Mouse (Mus musculus) B cell, adult 2 months (primary cell): ENCODE data around the gene Ybx2.
"Not testable (repeated sequence)": the region's sequence is repeated elsewhere in the genome, so short reads cannot be mapped to it uniquely, and the experiment has no call there.

Experiments
- DNase-seq, 2 experiments: peaks; one replicate each; pipeline ENCODE4 v3.0.0; 2022

Gene Ybx2

DNA sequence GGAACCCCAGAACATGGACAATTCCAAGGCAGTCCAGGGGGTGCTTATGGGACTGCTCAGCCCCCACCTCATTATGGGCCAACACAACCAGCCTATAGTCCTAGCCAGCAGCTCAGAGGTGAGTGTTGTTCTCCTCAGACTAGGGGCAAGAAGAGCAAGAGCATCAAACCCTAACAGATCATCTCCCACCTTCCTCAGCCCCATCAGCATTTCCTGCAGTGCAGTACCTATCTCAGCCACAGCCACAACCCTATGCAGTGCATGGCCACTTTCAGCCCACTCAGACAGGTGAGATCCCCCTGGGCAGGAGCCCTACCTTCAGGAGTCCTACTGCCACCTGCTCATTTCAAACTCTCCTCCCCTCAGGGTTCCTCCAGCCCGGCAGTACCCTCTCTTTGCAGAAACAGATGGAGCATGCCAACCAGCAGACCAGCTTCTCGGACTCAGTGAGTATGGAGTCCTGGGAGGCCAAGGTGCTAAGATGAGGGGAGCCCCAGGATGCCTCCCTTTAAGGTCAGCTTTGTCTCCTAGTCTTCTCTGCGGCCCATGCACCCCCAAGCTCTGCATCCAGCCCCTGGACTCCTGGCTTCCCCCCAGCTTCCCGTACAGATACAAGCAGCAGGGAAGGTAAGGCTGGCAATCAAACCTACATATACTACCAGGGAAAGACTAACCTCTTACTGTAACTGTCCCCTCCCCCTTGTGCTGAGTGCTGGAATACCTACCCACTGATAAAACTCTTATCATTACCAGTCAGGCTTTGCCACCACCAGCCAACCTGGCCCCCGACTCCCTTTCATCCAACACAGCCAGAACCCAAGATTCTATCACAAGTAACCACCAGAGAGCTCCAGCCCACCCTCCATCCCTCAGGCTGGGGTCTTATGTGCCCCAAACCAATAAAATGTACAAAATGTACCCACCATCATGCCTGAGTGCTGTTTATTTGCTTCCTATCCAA is 19.6 kb upstream of the Ybx2 start:
- no peak for DNase-seq

DNA sequence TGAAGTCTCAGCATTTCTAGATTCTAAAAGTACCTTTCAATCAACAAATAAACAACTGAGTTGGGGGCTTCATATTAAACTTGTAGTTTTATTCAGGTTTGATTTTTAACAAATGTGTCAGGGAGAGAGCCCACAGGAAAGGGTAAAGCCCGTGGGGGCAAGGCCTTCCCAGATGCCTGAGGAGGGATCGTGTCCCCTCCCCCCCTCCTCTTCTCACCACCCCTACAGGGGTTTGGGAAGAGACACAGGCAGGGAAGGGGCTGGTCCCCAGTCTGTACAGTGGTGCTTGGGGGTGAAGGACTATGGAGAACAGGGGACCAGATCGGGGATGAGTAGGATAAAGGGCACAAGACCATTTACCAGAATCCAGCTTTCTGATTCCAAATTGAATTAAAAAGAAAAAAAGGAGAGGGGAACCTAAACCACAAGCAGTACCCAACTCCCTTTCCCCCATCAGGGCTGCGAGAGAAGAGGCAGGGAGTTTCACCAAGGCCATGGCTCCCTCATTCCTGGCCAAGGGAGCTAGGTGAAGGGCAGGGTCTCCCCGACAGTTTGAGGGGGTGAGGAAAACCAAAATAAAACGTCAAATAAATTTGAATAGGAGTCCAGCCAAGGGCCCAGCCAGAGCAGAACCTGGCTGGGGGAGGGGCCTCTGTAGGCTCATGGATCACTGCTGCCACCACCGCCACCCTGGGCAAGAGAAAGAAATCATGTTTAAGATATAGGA is 18.8 kb upstream of the Ybx2 start:
- DNase-seq = not testable (repeated sequence)

DNA sequence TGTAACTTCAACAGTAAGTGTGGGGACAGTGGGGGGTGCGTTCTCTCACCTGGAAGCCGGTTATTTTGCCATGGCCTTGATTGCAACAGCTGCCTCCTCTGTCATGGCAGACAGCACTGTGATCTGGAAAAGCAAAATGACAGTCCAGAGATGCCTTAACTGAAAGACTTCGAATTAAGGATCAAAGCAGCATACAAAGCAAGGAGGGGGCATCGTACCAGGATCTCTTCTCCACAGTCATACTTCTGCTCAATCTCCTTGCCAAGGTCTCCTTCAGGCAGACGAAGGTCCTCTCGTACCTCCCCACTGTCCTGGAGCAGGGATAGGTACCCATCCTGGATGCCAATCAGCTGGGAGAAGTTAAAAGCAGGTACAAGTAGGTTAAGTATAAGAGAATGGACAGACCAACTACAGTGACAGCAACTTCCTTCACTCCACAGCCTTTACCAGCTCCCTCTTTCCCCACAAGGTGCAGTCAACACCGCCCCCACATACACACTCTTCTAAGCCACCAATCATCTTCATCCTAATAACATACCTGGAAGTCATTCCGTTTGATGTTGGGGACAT is 18.1 kb upstream of the Ybx2 start:
- no peak for DNase-seq

DNA sequence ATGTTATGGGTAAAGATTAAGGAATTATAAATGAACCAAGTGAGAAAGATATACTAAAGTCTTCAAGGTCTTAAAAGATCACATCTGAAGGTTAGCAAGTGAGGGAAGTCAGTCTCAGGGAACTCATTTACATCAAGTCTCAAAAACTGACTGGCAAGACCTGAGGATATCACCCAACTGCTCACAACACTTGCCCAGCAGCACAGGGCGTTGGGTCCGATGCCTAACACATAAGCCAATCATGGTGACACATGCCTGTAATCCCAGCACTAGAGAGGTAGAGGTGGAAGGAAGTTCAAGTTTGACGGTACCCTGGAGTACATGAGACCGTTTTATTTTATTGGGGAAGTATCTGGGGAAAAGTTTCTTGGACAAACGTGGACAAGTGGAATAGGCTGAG is 17.5 kb upstream of the Ybx2 start:
- no peak for DNase-seq

DNA sequence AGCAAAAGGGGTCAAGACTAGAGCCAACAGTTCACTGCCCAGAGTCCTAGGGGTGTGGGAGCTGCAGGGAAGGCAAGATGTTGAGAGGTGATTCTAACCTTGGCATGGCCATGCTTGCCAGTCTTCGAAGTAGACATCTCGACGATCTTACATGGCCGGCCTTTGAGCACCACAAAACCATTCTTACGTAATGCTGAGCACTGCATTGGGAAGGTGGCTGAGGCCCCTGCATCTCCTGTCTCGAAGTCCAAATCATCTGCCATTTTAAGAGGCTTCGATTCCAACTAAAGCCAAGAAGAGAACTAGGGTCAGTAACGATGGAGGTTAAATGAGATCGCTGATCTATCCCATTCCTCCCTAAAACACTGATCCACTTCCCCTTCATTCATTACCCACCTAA is 16.5 kb upstream of the Ybx2 start:
- DNase-seq = no peak

DNA sequence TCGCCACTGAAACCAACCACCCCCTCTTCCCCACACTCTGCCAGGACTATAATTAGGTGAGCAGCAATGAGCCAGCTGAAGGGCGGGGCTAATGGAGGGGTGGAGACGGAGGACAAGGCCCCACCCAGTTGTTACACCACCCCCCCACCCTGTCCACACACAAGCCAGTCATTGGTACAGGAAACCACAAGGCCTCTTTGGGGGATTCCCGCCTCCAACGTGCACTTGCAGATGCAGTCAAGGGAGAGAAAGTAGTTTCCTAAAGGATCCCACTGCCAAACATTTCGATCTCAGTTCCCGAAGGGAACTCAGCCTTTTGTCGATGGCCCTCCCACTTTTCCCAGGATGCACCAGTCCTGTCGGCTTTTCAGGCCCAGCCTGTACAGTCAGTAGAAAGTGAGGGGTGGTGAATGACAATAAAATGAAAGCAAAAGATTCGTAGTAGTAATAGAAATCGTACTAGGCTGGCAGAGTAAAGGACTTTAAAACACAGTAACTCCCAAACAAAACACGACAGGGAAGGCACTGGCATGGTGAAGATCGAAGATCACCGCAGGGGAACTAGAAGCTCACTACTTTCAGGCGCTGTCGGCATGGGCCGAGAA is 15.8 kb upstream of the Ybx2 start:
- peak; percentile 92 to 94 for DNase-seq

DNA sequence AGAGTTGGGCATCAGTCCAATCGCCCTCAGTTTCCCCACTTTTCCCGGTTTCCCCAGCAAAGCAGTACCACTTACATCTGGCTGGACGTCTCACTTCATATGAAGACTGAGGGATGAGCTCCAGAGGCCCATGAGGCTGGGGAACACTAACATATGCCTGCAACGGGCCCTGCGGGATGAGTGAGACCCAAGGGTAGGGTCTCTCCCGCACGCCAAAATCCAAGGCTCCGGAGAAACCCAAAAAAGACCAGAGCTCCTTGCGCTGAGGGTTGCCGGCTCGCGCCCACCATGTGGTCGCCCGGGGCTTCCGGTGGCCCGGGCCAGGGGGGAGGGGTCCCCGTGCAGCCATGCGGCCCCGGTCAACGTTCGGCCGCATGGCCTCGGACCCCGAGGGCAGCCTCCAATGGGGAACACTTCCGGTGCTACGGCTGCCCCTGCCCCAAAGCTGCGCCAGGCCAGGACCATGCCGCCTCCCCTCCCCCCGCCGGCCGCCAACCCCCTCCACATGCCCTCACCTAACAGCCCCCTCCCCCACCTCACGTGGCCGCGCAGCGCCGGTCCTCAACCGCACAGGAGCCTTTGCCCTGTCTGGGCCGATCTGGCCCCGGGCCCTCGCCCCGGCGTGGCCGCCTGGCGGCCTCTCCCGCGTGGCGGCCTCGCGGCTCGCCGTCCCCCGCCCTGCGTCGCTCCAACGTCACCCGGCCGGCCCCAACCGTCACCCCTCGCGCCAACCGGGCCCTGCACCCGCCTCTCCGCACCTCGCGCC is 15.1 kb upstream of the Ybx2 start:
- DNase-seq = peak in 1 of 2 experiments; percentile 50

DNA sequence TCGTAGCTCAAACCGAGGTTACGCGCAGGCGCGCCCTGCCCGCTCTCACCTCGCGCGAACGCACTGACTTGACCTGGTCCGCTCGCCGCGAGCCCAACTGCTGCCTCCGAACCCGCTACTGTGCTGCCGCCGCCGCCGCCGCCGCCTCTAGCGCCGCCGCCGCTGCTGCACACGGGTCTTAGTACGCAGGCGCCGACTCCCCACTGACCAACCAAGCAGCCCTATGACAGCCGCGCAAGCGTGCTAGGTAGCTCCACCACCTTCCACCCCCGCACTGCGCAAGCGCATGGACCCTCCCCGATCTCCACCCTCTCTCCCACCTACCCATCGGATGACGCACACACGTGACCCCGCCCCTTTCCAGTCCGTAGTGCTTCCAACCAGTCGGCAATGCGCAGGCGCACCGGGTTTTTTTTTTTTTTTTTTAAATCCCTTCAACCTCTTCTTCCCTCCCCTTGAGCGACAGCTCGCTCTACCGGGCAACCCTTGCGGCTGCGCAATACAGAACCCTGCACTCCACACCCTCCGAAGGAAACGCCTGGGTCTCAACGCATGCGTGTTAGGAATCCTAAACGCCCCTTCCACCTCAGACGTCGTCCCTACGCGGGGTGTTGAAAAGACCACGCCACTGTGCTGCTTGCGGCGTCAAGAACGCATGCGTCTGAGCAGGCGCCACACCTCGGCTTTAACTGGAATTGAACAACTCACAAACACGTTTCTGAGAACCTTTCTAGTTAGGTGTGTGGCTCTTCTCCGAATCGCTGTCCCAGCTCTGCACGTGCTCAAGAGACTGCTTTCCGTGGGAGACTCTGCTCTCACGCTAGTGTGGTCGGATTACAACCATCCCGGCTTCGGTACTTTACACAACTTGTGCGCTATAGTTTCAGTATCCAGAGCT is 14.2 kb upstream of the Ybx2 start, which contains the start of gene Eif5a:
Gene Eif5a, minus strand, starts transcription at position 845 of the 898 bp plus-strand sequence.
- DNase-seq = peak; percentile 100

DNA sequence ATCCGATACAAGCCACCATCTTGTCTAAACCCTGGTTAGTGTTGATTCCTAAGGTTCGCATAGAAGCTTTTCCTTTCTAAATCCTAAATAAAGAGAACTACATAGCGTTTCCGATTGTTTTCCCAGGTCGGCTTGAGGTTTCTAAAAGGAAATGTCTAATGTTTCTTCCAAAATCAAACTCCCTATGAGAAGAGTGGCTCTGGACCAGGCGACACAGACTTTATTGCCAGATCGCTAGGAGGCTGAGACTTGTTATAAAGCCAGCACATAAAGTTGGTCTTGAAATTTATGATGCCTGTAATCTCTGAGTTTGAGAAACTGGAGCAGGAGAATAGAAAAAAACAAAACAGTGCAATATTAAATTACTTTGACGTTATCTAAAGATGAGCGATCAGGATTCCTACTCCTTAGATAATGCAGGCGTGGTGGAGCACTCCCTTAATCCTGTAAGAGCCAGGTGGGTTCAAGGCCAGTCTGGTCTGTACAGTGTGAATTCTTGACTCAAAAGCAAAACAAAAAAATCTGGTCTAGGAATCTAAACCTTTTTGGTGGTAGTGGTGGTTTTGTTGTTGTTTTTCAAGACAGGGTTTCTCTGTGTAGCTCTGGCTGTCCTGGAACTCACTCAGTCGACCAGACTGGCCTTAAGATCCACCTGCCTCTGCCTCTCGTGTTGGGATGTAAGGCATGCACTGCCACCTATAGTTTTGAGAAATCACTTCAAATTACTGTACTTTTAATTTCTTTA is 13.4 kb upstream of the Ybx2 start:
- no peak for DNase-seq

DNA sequence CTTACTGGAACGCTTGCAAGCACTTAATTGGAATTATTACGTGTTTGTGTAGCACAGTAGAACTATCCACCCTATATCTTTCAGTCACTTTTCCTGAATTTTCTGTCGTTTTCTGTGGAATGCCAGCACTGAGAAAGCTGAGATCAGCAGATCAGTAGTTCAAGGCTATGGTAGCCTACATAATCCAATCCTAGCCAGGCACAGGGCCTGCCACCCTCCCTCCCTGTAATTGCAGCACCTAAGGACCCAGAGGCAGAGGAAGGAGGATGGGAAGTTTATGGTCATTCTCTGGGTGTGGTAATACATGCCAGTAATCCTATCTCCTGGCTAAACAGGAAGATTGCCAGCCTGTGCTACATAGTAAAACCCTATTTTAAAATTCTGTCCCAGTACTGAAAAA is 12.8 kb upstream of the Ybx2 start:
- no peak for DNase-seq

DNA sequence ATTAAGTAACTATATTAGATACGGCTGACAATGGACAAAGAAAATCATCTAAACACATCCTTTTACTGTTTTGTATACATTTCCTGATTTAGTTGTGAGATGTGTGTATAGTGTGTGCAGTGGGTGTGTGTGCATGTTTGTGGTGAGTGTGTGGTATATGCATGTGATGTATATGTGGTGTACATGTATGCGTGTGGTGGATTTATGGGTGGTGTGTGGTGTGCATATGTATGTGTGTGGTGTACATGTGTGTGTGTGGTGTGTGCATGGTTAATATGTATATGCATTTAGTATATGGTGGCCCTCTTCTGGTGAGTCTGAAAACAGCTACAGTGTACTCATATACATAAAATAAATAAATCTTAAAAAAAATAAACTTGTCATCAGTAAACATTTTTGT is 8.1 kb upstream of the Ybx2 start:
- DNase-seq = no peak

DNA sequence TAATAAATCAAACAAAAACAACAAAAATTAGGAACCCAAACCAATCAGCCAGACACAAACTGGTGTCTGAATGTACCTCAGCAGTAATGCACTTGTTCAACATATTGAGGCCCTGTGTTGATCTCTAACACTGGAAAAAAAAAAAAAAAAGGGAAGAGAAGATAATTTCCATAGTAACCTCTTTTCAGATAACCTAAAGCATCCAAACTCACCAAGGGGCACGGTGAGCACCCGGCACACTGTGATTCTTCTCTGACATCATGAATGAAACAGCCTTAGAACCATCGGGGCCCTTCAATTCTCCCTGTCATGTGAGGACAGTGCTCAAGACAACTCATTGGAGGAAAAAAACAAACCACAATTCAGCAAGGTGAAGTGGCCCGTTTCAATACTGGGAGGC is 5.9 kb upstream of the Ybx2 start:
- no peak for DNase-seq

DNA sequence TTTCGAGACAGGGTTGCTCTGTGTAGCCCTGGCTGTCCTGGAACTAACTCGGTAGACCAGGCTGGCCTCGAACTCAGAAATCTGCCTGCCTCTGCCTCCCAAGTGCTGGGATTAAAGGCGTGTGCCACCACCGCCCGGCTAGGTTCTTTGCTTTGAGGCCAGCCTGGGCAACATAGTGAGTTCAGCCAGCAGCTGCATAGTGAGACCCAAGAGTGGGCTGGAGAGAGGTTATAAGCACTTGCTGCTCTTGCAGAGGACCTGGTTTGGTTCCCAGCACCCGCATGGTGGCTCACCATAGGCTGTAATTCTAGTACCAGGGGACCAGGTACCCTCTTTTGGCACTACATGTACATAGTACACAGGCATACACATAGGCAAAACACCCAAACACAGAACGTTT is 5.4 kb upstream of the Ybx2 start:
- DNase-seq = not testable (repeated sequence)

DNA sequence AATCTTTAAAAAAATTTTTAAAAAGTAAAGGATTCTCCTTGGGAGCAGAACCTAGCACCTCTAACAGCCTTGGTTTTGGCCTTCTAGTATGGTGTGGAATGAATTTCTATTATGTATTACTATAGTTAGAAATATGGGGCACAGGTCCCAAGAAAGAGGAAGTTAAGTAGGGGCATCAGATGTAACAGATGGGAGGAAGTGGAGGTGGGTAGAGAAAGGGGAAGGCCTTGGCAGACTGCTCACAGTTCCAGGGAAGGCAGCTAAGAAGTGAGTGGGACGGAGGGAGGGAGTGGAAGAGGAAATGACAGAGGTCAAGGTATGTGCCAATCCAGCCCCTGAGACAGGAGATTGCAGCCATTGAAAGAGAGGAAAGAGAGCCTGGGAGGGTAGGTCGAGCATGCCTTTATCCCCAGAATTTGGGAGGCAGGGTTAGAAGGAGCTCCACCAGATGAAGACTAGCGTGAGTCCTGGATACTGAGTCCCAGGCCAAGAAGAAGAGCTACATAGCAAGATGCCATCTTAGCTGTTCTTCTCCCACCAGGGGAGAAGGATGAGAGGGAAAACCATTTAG is 4.5 kb upstream of the Ybx2 start:
- peak; percentile 45 to 58 for DNase-seq

DNA sequence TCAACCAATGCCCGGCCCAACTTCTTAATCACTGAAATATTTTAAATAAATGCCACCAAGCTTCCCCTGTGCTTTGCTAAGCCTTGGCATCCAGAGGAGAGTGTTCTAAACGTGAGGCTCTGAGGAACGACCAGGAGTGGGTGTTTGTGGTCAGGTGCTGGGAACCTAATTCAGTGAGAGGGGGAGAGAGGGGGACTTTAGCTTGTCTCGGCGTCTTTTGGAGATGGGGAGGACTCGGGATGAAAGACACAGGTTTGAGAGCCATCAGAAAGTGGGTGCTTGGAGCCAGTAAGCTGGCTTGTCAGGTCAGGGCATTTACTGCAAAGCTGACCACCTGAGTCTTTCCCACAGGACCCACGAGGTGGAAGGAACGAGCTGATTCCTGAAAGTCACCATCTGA is 3.8 kb upstream of the Ybx2 start:
- DNase-seq = no peak

DNA sequence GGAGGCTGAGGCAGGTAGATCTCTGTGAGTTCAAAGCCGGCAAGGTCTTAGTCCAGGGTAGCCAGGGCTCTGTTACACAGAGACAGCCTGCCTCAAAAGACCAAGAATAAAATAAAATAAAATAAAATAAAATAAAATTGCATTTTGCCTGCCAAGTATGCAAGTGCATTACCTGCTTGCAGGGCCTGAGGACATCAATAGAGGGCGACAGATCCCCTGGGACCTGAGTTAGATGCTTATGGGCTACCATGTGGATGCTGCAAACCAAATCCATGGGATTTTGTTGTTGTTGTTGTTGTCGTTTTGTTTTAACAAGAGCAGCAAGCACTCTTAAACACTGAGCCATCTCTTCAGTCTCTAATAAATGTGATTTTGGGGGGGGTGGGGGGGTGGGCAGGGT is 3.3 kb upstream of the Ybx2 start:
- peak; percentile 33 to 35 for DNase-seq

DNA sequence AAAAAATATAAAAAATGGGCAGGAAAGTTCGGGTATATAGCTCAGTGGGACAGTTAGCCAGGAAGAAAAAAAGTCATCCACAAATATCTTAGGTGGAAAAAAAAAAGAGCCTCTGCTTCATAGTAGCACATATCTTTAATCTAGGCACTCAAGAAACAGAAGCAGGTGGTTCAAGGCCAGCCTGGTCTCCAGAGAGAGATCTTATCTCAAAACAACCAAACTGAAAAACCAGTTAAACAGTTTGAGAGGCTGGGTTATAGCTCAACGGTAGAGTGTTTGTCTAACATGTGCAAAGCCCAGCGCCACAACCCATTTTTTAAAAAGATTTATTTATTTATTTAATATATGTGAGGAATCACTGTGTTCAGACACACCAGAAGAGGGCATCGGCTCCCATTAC is 2.5 kb upstream of the Ybx2 start:
- DNase-seq = no peak

DNA sequence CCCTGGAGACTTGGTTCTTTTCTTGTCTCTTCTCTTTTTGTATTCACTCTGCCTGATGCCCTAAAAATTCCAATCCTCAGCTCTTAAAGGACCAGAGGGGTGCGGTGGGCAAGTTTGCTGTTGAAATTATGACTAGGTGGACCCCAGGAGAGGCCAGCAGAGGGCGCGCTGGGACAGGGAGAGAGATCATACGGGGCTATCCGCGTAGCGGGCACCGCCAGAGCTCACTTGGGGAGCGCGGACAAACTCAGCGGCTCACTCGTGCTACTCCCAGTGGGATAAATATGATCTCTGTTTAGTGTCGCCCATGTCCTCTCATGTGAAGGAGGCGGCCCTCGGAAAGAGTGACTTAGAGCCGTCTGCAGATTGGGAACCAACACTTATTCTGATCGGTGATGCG is 1.4 kb upstream of the Ybx2 start:
- peak; percentile 94 to 95 for DNase-seq

DNA sequence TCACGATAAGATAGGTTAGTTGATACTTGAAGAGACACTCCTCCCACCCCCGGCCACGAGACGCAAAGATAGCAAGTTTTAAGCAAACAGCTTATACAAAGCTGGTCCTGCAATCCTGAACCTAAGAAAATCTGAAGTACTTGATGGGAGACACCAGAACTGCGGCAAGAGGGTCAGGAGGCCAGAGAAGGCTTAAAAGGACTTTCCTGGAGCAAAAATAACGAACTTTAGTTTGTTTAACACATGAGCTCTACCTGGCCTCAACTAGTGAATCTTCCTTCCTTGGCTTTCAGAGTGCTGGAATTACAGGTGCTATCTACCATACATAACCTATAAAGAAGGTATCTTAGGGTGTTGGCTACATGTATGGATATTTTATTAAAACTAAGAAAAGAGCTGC is 915 bp upstream of the Ybx2 start:
- no peak for DNase-seq

DNA sequence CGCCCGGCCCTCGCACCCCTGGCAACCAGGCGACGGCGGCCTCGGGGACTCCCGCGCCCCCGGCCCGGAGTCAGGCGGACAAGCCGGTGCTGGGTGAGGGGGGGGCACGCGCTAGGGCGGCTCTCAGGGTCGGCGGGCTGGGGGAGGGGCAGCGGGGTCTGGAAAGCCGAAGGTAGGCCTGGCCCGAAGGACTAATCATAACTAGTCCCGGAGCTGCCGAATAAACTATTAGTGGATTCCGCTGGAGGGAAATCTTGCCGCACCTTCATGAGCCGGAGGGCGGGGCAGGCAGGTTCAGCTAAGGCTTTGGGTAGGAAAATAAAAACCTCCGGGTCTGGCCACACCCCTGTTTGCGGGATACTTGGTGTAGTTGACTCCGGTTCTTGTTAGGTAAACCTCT is 560 bp downstream of the Ybx2 start:
- DNase-seq = peak in 1 of 2 experiments; percentile 27
